Mouse (Mus musculus) mature B cell (primary cell): ENCODE results near the gene Ttll11.

Experiments used
- in situ Hi-C: fragments of 300-500 bp; cut with MboI; formaldehyde crosslinking; loops from 2 replicates; pipeline ENCODE4 v1.14.3; 2019

The Ttll11 gene

DNA sequence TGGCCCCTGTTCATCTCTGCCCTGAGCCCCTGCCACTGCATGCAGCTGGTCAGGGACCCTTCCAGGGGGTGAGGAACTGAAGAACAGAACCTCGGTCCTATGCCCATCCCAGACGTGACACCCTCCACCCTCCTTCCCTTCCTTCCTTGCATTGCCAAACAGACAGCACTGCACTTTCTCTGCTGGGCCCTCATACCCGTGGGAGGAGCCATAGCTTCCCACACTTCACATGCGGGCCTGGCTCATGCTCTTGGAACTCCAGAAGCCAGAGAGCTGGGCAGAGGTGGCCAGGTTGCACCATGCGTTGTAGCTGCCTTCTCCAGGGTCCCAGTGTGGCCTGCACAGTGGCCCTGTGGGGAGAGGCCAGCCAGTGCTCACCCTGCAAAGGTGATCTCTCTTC is 251.1 kb downstream of the Ttll11 start:
- in situ Hi-C loops = no loop called here

DNA sequence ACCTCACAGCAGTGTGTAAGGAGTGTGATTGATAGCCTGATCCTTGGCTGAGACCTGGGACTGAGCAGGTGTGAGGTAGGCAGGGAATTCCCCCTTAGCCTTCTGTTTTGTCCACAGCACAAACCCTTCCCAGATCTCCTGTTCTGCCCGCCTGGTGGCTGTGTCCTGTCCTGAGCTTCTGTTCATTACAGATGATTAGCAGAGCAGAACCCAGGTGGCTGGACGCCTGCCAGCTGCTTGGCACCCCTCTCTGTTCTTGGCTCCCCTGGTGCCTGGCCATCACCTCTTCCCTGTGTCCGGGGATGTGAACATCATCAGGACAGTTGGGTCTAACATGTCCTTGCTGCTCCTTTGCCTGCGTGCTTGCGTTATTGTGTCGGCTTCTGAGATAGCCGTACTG is 256.0 kb downstream of the Ttll11 start:
- in situ Hi-C loops = no loop called here

DNA sequence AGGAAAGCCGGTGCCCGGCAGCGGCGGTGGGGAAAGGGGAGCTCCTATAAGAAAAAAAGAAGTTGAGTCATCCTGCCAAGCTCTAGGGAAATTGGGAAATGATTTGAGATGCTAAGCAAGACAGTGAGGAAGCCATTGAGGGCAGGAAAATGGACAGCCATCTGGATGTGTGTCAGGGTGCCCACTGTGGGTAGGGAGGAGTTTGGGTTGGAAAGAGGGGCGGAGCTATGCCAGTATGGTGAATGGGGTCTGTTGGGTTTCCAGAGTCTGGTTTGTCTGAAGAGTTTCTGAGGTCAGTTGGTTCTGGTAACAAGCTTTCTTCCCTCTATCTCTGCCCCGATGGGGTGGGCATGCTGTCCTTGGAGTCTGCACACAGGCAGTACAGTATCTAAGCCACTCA is 256.4 kb downstream of the Ttll11 start:
- in situ Hi-C loops = no loop called here

DNA sequence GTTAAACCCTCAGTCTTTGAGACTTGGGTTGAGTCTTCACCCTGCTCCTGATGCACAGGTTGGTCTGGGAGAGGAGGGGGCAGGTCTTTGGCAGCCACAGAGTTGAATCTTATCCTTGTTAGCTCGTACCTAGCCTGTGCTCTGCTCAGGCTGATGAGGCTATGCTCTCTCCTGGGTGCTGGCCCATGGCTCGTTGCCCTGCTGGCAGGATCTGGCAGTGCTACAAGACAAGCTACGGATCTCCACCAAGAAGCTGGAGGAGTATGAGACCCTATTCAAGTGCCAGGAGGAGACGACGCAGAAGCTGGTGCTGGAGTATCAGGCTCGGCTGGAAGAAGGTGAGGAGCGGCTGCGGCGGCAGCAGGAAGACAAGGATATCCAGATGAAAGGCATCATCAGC is 256.9 kb downstream of the Ttll11 start:
- in situ Hi-C loops = no loop called here

DNA sequence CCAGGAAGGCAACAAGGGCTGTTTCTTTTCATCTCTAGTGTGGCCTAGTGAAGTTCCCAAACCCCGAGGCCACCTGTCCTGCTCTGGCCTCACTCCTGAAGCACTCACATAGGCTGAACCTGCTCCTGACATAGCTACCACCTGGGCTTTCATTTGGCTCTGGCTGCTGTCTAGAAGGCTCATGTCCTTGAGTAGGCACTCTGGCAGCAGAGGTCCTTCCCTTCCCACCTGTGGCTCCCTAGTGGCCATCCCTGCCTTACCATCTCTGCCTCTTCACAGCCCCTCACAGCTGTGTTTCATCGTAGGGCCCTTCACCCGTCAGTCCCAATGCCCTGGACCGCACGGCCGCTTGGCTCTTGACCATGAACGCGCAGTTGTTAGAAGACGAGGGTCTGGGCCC is 258.8 kb downstream of the Ttll11 start:
- in situ Hi-C loops = no loop called here

DNA sequence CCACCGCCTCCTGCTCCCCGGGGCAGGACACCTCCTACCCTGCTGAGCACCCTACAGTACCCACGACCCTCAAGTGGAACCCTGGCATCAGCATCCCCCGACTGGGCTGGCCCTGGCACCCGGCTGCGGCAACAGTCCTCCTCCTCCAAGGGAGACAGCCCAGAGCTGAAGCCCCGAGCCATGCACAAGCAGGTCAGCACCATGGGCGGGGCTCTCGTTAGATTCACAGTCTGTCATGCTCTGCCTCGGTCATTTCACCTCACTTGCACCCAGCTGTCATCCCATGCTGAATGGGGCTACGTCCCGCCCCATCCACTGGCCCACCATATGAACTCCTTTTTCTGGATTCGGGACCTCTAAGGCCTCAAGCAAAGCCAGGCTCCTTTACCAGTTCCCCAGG is 259.2 kb downstream of the Ttll11 start:
- in situ Hi-C loops = no loop called here

DNA sequence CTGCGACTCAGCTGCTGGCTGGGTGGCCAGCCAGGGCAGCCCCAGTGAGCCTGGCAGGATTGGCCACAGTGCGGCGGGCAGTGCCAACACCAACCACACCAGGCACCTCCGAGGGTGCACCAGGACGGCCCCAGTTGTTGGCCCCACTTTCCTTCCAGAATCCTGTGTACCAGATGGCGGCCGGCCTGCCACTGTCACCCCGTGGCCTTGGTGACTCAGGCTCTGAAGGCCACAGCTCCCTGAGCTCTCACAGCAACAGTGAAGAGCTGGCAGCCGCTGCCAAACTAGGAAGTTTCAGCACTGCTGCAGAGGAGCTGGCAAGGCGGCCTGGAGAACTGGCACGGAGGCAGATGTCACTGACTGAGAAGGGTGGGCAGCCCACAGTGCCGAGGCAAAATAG is 259.6 kb downstream of the Ttll11 start:
- in situ Hi-C loops = no loop called here

DNA sequence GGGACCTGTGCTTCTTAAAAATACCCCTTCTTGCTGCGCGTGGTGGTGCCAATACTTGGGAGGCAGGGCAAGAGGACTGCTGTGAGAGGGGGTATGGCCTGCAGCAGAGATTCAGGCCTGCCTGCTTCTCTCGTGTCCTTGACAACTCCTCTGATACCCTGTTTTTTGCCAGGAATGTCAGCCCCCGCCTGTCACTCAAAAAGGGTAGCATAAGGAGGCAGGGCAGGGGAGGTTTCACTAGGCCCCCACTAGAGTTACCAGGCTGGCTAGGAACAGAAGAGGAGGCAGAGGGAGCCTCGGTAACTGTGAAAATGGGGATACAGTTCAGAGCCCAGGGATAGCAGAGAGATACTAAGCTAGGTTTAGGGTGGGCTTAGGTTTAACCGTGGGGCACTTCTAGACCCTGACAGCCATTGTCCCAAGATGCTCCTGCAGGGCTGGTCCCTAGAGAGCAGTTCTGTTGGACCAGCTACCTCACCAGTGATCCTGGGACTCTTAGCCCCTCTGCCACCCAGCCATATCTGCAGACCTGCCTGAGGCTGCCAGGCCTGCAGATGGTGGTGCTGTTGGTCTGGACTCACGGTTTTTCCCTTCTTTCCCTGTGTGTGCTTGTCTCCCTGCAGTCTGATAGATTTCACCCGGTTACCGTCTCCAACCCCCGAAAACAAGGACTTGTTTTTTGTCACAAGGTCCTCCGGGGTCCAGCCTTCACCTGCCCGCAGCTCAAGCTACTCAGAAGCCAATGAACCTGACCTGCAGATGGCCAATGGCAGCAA is 260.3 kb downstream of the Ttll11 start:
- in situ Hi-C loops = no loop called here

DNA sequence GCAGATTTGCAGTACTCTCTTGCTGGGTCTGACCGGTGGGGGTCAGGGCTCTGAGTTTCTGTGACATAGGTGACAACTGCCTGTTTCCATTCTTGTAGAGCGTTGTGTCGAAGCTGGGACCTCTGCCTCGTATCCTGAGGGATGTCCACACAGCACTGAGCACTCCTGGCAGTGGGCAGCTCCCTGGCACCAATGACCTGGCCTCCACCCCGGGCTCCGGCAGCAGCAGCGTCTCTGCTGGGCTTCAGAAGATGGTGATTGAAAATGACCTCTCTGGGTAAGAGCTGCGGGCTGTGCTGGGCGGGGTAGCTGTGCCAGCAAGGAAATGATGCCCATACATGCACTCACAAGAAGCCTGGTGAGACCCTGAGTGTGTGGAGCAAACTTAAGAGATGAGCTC is 261.1 kb downstream of the Ttll11 start:
- in situ Hi-C loops = no loop called here

DNA sequence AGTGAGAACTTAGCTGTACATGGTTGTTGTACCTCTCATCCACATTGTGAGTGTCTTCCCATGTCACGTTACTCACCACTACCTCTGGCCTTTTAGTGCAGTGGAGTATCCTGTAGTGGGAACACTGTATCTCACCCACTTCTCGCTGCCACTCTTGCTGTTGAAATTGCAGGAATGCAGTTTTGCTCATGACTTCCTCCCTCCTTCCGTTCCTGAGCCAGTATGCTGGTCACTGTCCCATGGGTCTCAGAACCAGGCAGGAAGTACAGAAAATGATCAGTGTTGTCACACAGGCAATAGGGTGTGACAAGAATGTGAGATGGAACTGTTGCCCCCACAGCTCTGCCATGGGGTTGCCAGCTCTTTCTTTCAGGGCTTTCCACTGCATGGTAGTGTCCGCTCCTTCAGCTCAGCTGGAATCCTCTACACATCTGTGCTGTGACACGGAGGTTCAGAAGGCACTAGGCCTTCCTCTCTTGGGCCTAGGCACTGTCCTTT is 261.7 kb downstream of the Ttll11 start:
- in situ Hi-C loops = no loop called here

DNA sequence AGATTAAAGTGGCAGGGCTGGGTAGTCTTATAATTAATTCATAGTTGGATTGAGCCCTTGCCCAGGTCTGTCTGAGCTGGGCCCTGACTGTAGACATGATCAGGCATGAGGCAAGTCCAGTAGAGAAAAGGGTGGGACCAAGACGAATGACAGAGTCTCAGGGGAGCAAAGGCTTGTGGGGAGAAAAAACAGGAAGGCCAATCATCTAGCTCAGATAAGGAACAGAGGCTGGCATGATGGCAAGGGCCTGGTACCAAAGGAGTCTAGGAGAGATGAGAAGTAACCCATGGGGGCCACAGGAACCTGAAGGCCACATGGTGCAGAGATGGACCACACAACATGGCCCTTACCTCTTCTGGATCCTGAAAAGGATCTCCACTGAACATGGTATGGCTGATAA is 263.5 kb downstream of the Ttll11 start:
- in situ Hi-C loops = no loop called here

DNA sequence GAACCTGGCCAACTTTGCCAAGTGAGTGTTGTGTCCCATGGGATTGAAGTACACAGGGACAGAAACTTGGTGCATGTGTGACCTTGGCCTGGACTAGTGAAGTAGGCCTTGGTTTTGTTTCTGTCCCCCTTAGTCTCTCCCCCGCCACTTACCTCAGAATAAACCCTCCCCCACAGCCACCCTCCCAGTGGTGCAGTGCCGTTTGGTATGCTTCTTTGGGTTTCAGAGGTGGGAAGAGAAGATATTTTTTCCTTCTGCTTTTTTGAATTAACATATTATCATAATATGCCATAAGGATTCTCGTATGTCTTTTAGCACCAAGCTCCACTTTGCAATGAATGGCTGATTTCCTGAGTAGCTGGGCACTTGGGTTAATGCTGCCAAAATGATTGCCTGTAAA is 264.2 kb downstream of the Ttll11 start:
- in situ Hi-C loops = no loop called here

DNA sequence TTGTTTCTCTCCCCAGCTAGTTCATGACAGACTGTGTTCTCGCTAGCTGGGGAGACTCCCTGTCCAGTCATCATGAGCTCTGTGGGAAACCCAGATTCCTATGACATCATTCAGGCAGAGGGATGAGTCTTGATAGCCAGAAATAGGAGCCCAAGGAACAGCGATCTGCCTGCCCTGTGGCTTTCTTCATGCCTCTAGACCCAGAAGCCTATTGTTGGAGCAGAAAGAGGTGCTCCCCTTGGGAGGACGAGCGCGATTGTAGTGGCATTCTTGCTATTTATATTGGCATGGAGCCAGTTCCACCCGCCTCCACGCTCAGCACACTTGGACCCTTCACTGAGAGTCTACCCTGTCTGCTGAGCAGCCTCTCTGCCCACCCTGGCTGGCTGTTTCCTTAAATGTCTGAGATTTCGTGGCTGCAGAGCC is 265.0 kb downstream of the Ttll11 start:
- in situ Hi-C loops = no loop called here

DNA sequence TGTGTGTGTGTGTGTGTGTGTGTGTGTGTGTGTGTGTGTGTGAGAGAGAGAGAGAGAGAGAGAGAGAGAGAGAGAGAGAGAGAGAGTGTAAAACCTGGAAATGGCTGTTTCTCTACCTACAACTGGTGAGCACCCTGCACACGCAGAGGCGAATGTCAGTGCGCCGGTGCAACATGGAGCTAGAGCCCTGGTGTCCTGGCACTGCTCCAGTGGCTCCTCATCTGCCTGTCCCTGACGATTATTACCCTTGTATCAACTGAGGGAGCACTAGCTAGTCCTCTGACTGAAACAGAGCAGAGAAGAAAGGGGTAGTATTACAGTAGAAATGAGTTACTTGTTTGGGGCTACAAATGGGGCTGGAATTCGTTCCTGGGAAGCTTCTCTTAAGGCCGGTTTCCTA is 266.3 kb downstream of the Ttll11 start:
- in situ Hi-C loops = no loop called here

DNA sequence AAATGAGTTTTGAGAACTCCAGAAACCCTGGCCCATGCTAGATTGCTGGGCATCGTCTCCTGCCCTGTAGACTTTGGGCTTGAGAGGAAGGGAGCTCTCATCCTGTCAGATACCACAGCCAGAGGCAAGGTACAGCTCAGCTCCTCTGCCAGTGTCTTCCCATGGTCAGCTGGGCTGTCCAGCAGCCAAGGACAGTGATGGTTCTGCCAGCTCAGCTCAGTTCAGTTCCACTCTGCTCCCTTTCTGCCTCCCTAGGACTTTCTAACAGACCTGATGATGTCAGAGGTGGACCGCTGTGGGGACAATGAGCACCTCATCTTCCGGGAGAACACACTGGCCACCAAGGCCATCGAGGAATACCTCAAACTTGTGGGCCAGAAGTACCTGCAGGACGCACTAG is 267.1 kb downstream of the Ttll11 start:
- in situ Hi-C loops = no loop called here

DNA sequence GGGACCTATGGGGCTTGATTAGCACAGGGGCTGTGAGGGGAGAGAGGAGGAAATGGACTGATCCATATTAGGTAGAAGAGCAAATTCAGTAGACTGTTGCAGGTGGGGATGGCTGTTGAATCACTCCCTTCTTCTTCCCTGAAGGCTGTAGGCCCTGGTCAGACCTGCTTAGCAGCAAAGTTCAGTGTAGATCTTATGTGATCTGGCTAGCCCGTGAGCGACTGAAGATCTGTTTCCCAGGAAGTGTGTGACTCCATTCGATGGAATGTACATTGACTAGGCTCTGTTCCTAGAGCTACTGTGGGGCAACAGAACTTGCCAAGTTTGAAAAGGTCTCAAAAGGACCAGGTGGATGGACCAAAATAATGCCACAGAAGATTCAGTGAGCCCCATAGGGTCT is 276.5 kb downstream of the Ttll11 start:
- in situ Hi-C loops = no loop called here

DNA sequence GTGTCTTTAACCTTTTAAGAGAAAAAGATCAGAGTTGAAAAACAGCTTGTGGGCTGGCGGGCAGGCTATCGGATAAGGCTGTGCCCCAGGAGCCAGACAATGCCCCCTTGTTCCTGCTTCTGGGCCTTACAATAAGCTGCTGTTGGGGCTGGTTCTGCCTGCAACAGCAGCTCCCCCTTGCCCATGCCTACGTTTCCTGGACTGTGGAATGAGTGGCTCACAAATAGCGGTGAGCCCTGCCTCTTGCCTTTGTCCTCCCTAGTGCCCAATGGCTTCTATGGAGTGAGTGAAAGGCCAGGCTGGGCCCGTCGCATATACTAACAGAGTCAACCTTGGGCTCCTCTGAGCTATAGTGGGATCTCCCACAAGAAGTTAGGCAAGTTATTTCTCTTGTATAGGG is 277.1 kb downstream of the Ttll11 start:
- in situ Hi-C loops = no loop called here

DNA sequence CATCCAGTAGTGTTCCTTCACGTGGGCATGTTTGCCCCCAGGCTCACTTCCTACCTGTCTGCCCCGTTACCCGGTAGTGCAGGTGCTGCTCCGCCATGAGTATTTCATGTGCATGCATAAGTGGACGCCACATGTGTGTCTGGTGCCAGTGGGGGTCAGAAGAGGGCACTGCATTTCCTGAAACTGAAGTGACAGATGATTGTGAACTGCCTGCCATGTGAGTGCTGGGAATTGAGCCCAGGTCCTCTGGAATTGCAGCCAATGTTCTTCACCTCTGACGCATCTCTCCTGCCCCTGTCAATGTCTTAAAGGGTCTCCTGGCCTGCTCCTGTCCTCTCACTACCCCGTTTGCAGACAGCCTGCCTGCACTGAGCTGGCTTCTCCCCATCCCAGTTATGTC is 277.7 kb downstream of the Ttll11 start:
- in situ Hi-C loops = no loop called here
